Mouse (Mus musculus): ENCODE measurements around the gene Bax. TPM values are rescaled to one million over a fixed set of nuclear protein-coding genes. Genes with fewer than 3 reads are reported as not detected.

Bax gene
- total and polyA plus RNA-seq, 3 experiments, result 195 to 273 (median 233) TPM

- peaks cover 6 to 30% of the 10 kb centered on the region in 2 experiments; a peak in 3 of 4 replicates for H3K4me1 ChIP-seq (ENCODE audit: control insufficient read depth in 1 of 2, insufficient read depth in 2 of 2)
- 0 out of 2 replicates have a peak within 1 kb of the TSS, but pooled peaks have one; percentile 1 for H3K27ac ChIP-seq (ENCODE audit: insufficient read depth, low read depth)
- H3K36me3 ChIP-seq (replicated peaks in 1 of 2; ENCODE audit: control insufficient read depth in 1 of 2, insufficient read depth in 1 of 2, low read length in 1 of 2), result peaks cover 15 to 36% of the 10 kb centered on the region in 2 experiments
- peak; percentile 45; the same call in 1 of the 2 replicates for TF ChIP-seq POLR2AphosphoS2 (IDR thresholded peaks at IDR 0.05; ENCODE audit: low read depth, low read length)
- no peak; the same call in 1 of the 2 replicates for TF ChIP-seq CHD2 (IDR thresholded peaks at IDR 0.05; ENCODE audit: low read length)
- TF ChIP-seq NRF1 (IDR thresholded peaks at IDR 0.05; ENCODE audit: low read depth, low read length), result 0 out of 2 replicates have a peak, but pooled peaks have one; percentile 26
- peak; percentile 70; the same call in 1 of the 2 replicates for TF ChIP-seq TBP (conservative IDR thresholded peaks at IDR 0.05; ENCODE audit: low read depth, low read length)
- peak; percentile 85 for TF ChIP-seq TCF12 (IDR thresholded peaks at IDR 0.05; ENCODE audit: low read depth, low read length)
- 0 out of 2 replicates have a peak, but pooled peaks have one; percentile 16 for TF ChIP-seq MXI1 (IDR thresholded peaks at IDR 0.05; ENCODE audit: low read depth, low read length)
- TF ChIP-seq SIN3A (IDR thresholded peaks at IDR 0.05; ENCODE audit: low read length), result peak; percentile 57; the same call in 1 of the 2 replicates
- TF ChIP-seq ZC3H11A (IDR thresholded peaks at IDR 0.05; ENCODE audit: low read depth, low read length), result no peak
- peak; percentile 92 for TF ChIP-seq POLR2A (IDR thresholded peaks at IDR 0.05; ENCODE audit: low read depth, low read length)
- peak; percentile 87 for TF ChIP-seq NELFE (IDR thresholded peaks at IDR 0.05; ENCODE audit: low read depth, low read length)
- 0 out of 2 replicates have a peak, but pooled peaks have one; percentile 34 for TF ChIP-seq ZMIZ1 (IDR thresholded peaks at IDR 0.05; ENCODE audit: low read depth, low read length)
- H3K9me3 ChIP-seq (replicated peaks; ENCODE audit: low read length), result no peaks in the 10 kb centered on the region
- H3K27me3 ChIP-seq (replicated peaks), result no peaks in the 10 kb centered on the region
- no peaks in the 10 kb centered on the region for H3K79me2 ChIP-seq (replicated peaks; ENCODE audit: control insufficient read depth, extremely low read depth, insufficient read depth, poor library complexity, severe bottlenecking)
- H3K9ac ChIP-seq (ENCODE audit: insufficient read depth, low read depth), result peak within 1 kb of the TSS; percentile 87
- H3K4me2 ChIP-seq (ENCODE audit: insufficient read depth, low read depth, poor library complexity, severe bottlenecking), result peak within 1 kb of the TSS; percentile 60
- in situ Hi-C loops (cut with MboI; ENCODE audit: low pct_ligation_motif_present, low pct_unique_long_range_greater_than_20kb, low sequenced_read_pairs), result no loop called here
- peak; percentile 67 for DNase-seq (ENCODE audit: extremely low read depth)
- H3K4me3 ChIP-seq (replicated peaks in 1 of 3; ENCODE audit: low read depth in 2 of 3, low read length in 2 of 3, poor library complexity in 1 of 3), result peak within 1 kb of the TSS; percentile 69 to 77 (median 74)
- dilution Hi-C loops (cut with MboI; ENCODE audit: extremely low pct_ligation_motif_present, extremely low pct_unique_long_range_greater_than_20kb, low sequenced_read_pairs), result no loop called here
These were observed 21.9 kb upstream of the Bax start, which contains the start of gene Dhdh for GRCm38 (mm10) chr7:45488293-45489204. Gene Dhdh (minus strand): TSS chr7:45488805.

- no peak for DNase-seq (ENCODE audit: extremely low read depth)
- TF ChIP-seq POLR2A (IDR thresholded peaks at IDR 0.05; ENCODE audit: low read depth, low read length) (no peak), MAZ (IDR thresholded peaks at IDR 0.05; ENCODE audit: low read depth, low read length) (no peak), KAT2A (IDR thresholded peaks at IDR 0.05; ENCODE audit: insufficient replicate concordance, low read length) (no peak)
- H3K27ac ChIP-seq (ENCODE audit: insufficient read depth, low read depth), result no peak overlapping the region
These were observed 21.2 kb upstream of the Bax start for GRCm38 (mm10) chr7:45487861-45488292.

More at GRCm38 (mm10) chr7:45487861-45488292, 21.2 kb upstream of the Bax start:
- H3K9ac ChIP-seq (ENCODE audit: insufficient read depth, low read depth), result peak overlapping the region; percentile 87
- peak overlapping the region; percentile 57 for H3K4me2 ChIP-seq (ENCODE audit: insufficient read depth, low read depth, poor library complexity, severe bottlenecking)
- dilution Hi-C loops (cut with MboI; ENCODE audit: extremely low pct_ligation_motif_present, extremely low pct_unique_long_range_greater_than_20kb, low sequenced_read_pairs), result no loop called here
- in situ Hi-C loops (cut with MboI; ENCODE audit: low pct_ligation_motif_present, low pct_unique_long_range_greater_than_20kb, low sequenced_read_pairs), result no loop called here
- peaks cover 4 to 25% of the 10 kb centered on the region in 2 experiments; a peak in 3 of 4 replicates for H3K4me1 ChIP-seq (ENCODE audit: control insufficient read depth in 1 of 2, insufficient read depth in 2 of 2)
- H3K79me2 ChIP-seq (replicated peaks; ENCODE audit: control insufficient read depth, extremely low read depth, insufficient read depth, poor library complexity, severe bottlenecking), result no peaks in the 10 kb centered on the region
- no peaks in the 10 kb centered on the region for H3K9me3 ChIP-seq (replicated peaks; ENCODE audit: low read length)
- H3K36me3 ChIP-seq (replicated peaks in 1 of 2; ENCODE audit: control insufficient read depth in 1 of 2, insufficient read depth in 1 of 2, low read length in 1 of 2), result peaks cover 8 to 30% of the 10 kb centered on the region in 2 experiments
- peak overlapping the region; percentile 69 to 77 (median 74) for H3K4me3 ChIP-seq (replicated peaks in 1 of 3; ENCODE audit: low read depth in 2 of 3, low read length in 2 of 3, poor library complexity in 1 of 3)
- no peaks in the 10 kb centered on the region for H3K27me3 ChIP-seq (replicated peaks)
